Mouse (Mus musculus): Measurements from ENCODE around the gene Foxq1. TPM values are rescaled to one million over a fixed set of nuclear protein-coding genes. Genes with fewer than 3 reads are reported as not detected.

Gene Foxq1
- polyA plus RNA-seq (2016; fragmentation: Nextera tagmentation; extraction: Ambion mirVana), result 0.06 and 0.19 TPM in 2 replicates

- H3K27ac ChIP-seq, result no peak within 1 kb of the TSS
- no peaks in the 10 kb centered on the region for H3K9me3 ChIP-seq
- H3K27me3 ChIP-seq (ENCODE audit: insufficient read depth, poor library complexity, severe bottlenecking), result peaks cover 72% of the 10 kb centered on the region
- 71% methylated on average over 4 of the region's 4 CpGs for WGBS
- no peak for DNase-seq (ENCODE audit: low spot score)
- H3K4me1 ChIP-seq, result peaks cover 31% of the 10 kb centered on the region
- no peaks in the 10 kb centered on the region for H3K36me3 ChIP-seq
- peak within 1 kb of the TSS; percentile 74; the same call in 1 of the 2 replicates for H3K4me3 ChIP-seq
Measured at GRCm38 (mm10) chr13:31555834-31556233, at the start of gene Foxq1. TSS of gene Foxq1 (plus strand) at chr13:31556134.

- Histone ChIP-seq H3K4me3 (no peak overlapping the region), H3K4me1 (no peaks in the 10 kb centered on the region), H3K27me3 (ENCODE audit: insufficient read depth, poor library complexity, severe bottlenecking) (no peaks in the 10 kb centered on the region), H3K9me3 (no peaks in the 10 kb centered on the region), H3K27ac (no peak overlapping the region), H3K36me3 (no peaks in the 10 kb centered on the region)
- WGBS, result 64% methylated on average over 8 of the region's 8 CpGs
- DNase-seq (ENCODE audit: low spot score), result no peak
Measured at GRCm38 (mm10) chr13:31506494-31507167, 49.3 kb upstream of the Foxq1 start.

GRCm38 (mm10) chr13:31515261-31515660, 40.7 kb upstream of the Foxq1 start:
- 0 out of 2 replicates have a peak, but pooled peaks cover 5% of the 10 kb centered on the region for H3K27me3 ChIP-seq (ENCODE audit: insufficient read depth, poor library complexity, severe bottlenecking)
- no peaks in the 10 kb centered on the region for H3K9me3 ChIP-seq
- no peak overlapping the region for H3K27ac ChIP-seq
- H3K36me3 ChIP-seq, result no peaks in the 10 kb centered on the region
- no peaks in the 10 kb centered on the region for H3K4me1 ChIP-seq
- no peak for DNase-seq (ENCODE audit: low spot score)
- 90% methylated on average over 7 of the region's 7 CpGs for WGBS
- no peak overlapping the region for H3K4me3 ChIP-seq

- no peak overlapping the region for H3K4me3 ChIP-seq
- no peaks in the 10 kb centered on the region for H3K9me3 ChIP-seq
- 0 out of 2 replicates have a peak, but pooled peaks cover 5% of the 10 kb centered on the region for H3K27me3 ChIP-seq (ENCODE audit: insufficient read depth, poor library complexity, severe bottlenecking)
- H3K36me3 ChIP-seq, result no peaks in the 10 kb centered on the region
- DNase-seq (ENCODE audit: low spot score), result no peak
- no peak overlapping the region for H3K27ac ChIP-seq
- H3K4me1 ChIP-seq, result no peaks in the 10 kb centered on the region
- 73% methylated on average over 10 of the region's 10 CpGs for WGBS
Measured at GRCm38 (mm10) chr13:31518411-31518886, 37.5 kb upstream of the Foxq1 start.

- Histone ChIP-seq H3K27me3 (ENCODE audit: insufficient read depth, poor library complexity, severe bottlenecking) (0 out of 2 replicates have a peak, but pooled peaks cover 5% of the 10 kb centered on the region), H3K4me1 (no peaks in the 10 kb centered on the region), H3K4me3 (no peak overlapping the region), H3K36me3 (no peaks in the 10 kb centered on the region), H3K27ac (no peak overlapping the region), H3K9me3 (no peaks in the 10 kb centered on the region)
- WGBS, result 83% methylated on average over 9 of the region's 9 CpGs
- DNase-seq (ENCODE audit: low spot score), result no peak
Measured at GRCm38 (mm10) chr13:31518971-31519370, 37.0 kb upstream of the Foxq1 start.

GRCm38 (mm10) chr13:31524976-31525375, 31.0 kb upstream of the Foxq1 start:
- no peak for DNase-seq (ENCODE audit: low spot score)
- Histone ChIP-seq H3K27ac (no peak overlapping the region), H3K9me3 (no peaks in the 10 kb centered on the region), H3K36me3 (no peaks in the 10 kb centered on the region), H3K27me3 (ENCODE audit: insufficient read depth, poor library complexity, severe bottlenecking) (no peaks in the 10 kb centered on the region), H3K4me3 (no peak overlapping the region), H3K4me1 (no peaks in the 10 kb centered on the region)
- 79% methylated on average over 4 of the region's 4 CpGs for WGBS

GRCm38 (mm10) chr13:31531186-31531585, 24.7 kb upstream of the Foxq1 start:
- H3K36me3 ChIP-seq, result no peaks in the 10 kb centered on the region
- 58% methylated on average over 5 of the region's 5 CpGs for WGBS
- H3K4me1 ChIP-seq, result peaks cover 9% of the 10 kb centered on the region
- no peak overlapping the region for H3K4me3 ChIP-seq
- DNase-seq (ENCODE audit: low spot score), result no peak
- no peaks in the 10 kb centered on the region for H3K27me3 ChIP-seq (ENCODE audit: insufficient read depth, poor library complexity, severe bottlenecking)
- H3K9me3 ChIP-seq, result no peaks in the 10 kb centered on the region
- no peak overlapping the region for H3K27ac ChIP-seq

GRCm38 (mm10) chr13:31531651-31532061, 24.3 kb upstream of the Foxq1 start:
- no peak overlapping the region for H3K4me3 ChIP-seq
- H3K9me3 ChIP-seq, result no peaks in the 10 kb centered on the region
- H3K36me3 ChIP-seq, result no peaks in the 10 kb centered on the region
- no peaks in the 10 kb centered on the region for H3K27me3 ChIP-seq (ENCODE audit: insufficient read depth, poor library complexity, severe bottlenecking)
- DNase-seq (ENCODE audit: low spot score), result no peak
- WGBS, result 50% methylated on average over 8 of the region's 8 CpGs
- no peak overlapping the region for H3K27ac ChIP-seq
- H3K4me1 ChIP-seq, result peaks cover 9% of the 10 kb centered on the region

- no peak overlapping the region for H3K4me3 ChIP-seq
- peaks cover 9% of the 10 kb centered on the region for H3K4me1 ChIP-seq
- H3K27ac ChIP-seq, result no peak overlapping the region
- no peaks in the 10 kb centered on the region for H3K36me3 ChIP-seq
- no peak for DNase-seq (ENCODE audit: low spot score)
- no peaks in the 10 kb centered on the region for H3K27me3 ChIP-seq (ENCODE audit: insufficient read depth, poor library complexity, severe bottlenecking)
- H3K9me3 ChIP-seq, result no peaks in the 10 kb centered on the region
- WGBS, result 89% methylated on average over 4 of the region's 4 CpGs
Measured at GRCm38 (mm10) chr13:31534726-31535125, 21.2 kb upstream of the Foxq1 start.

GRCm38 (mm10) chr13:31543021-31543420, 12.9 kb upstream of the Foxq1 start:
- H3K27ac ChIP-seq, result no peak overlapping the region
- no peak overlapping the region for H3K4me3 ChIP-seq
- no peaks in the 10 kb centered on the region for H3K36me3 ChIP-seq
- no peaks in the 10 kb centered on the region for H3K27me3 ChIP-seq (ENCODE audit: insufficient read depth, poor library complexity, severe bottlenecking)
- H3K4me1 ChIP-seq, result no peaks in the 10 kb centered on the region
- WGBS, result 82% methylated on average over 5 of the region's 5 CpGs
- no peaks in the 10 kb centered on the region for H3K9me3 ChIP-seq
- no peak for DNase-seq (ENCODE audit: low spot score)

- Histone ChIP-seq H3K4me1 (no peaks in the 10 kb centered on the region), H3K27ac (no peak overlapping the region), H3K9me3 (no peaks in the 10 kb centered on the region), H3K36me3 (no peaks in the 10 kb centered on the region), H3K27me3 (ENCODE audit: insufficient read depth, poor library complexity, severe bottlenecking) (no peaks in the 10 kb centered on the region), H3K4me3 (no peak overlapping the region)
- whole genome bisulfite sequencing, result 54% methylated on average over 2 of the region's 2 CpGs
- no peak for DNase-seq (ENCODE audit: low spot score)
Measured at GRCm38 (mm10) chr13:31546784-31547183, 9.2 kb upstream of the Foxq1 start.

- no peak for DNase-seq (ENCODE audit: low spot score)
- 81% methylated on average over 3 of the region's 3 CpGs for WGBS
- Histone ChIP-seq H3K4me3 (no peak overlapping the region), H3K27ac (no peak overlapping the region), H3K36me3 (no peaks in the 10 kb centered on the region), H3K9me3 (no peaks in the 10 kb centered on the region), H3K27me3 (ENCODE audit: insufficient read depth, poor library complexity, severe bottlenecking) (no peaks in the 10 kb centered on the region), H3K4me1 (no peaks in the 10 kb centered on the region)
Measured at GRCm38 (mm10) chr13:31547204-31547603, 8.7 kb upstream of the Foxq1 start.

GRCm38 (mm10) chr13:31547610-31548009, 8.3 kb upstream of the Foxq1 start:
- H3K4me1 ChIP-seq, result no peaks in the 10 kb centered on the region
- H3K27ac ChIP-seq, result no peak overlapping the region
- WGBS, result 80% methylated on average over 9 of the region's 9 CpGs
- DNase-seq (ENCODE audit: low spot score), result no peak
- no peaks in the 10 kb centered on the region for H3K9me3 ChIP-seq
- no peaks in the 10 kb centered on the region for H3K27me3 ChIP-seq (ENCODE audit: insufficient read depth, poor library complexity, severe bottlenecking)
- no peaks in the 10 kb centered on the region for H3K36me3 ChIP-seq
- H3K4me3 ChIP-seq, result no peak overlapping the region
